Mouse (Mus musculus): ENCODE data around the gene Atoh1.

- TF ChIP-seq SMC3 (IDR thresholded peaks at IDR 0.05; ENCODE audit: low read depth, low read length) (no peak), POLR2A (IDR thresholded peaks at IDR 0.05; ENCODE audit: low read depth, low read length) (no peak), TCF12 (IDR thresholded peaks at IDR 0.05; ENCODE audit: low read depth, low read length) (no peak), CTCF (conservative IDR thresholded peaks at IDR 0.05 in 1 of 2, IDR thresholded peaks at IDR 0.05 in 1 of 2; ENCODE audit: low read depth in 2 of 2, low read length in 2 of 2) (no peak), E2F4 (IDR thresholded peaks at IDR 0.05; ENCODE audit: insufficient replicate concordance, low read depth, low read length) (no peak), POLR2AphosphoS2 (IDR thresholded peaks at IDR 0.05; ENCODE audit: low read depth, low read length) (no peak), BHLHE40 (IDR thresholded peaks at IDR 0.05; ENCODE audit: low read depth, low read length) (no peak), MAZ (IDR thresholded peaks at IDR 0.05; ENCODE audit: low read depth, low read length) (no peak), JUND (conservative IDR thresholded peaks at IDR 0.05; ENCODE audit: low read depth, low read length) (no peak), ZKSCAN1 (IDR thresholded peaks at IDR 0.05; ENCODE audit: borderline replicate concordance, low read depth, low read length) (no peak), GABPA (IDR thresholded peaks at IDR 0.05; ENCODE audit: insufficient replicate concordance, low read depth, low read length) (no peak), ZC3H11A (IDR thresholded peaks at IDR 0.05; ENCODE audit: low read depth, low read length) (no peak)
Observed at GRCm38 (mm10) chr6:64742915-64743489, 14.1 kb downstream of the Atoh1 start.

Data from CH12.LX (cell line).